Mouse (Mus musculus) embryonic stem cell, embryonic (primary cell): ENCODE results near the gene Sik1.

Source experiments
- CTCF ChIA-PET, 4 experiments: fragments of 300-600 bp in 2 of 4; fragments of 350-600 bp in 2 of 4; sonication (Branson Sonifier 250); formaldehyde crosslinking; loops; one replicate each; lab custom pipeline; 2022; ENCODE audit warnings: inconsistent platforms in 2 of 4; lab: Charles Lee
- POLR2A ChIA-PET, 4 experiments: fragments of 300-600 bp in 2 of 4; fragments of 350-600 bp in 2 of 4; sonication (Branson Sonifier 250); formaldehyde crosslinking; loops; one replicate each; lab custom pipeline; 2022; ENCODE audit warnings: antibody characterized with exemption in 4 of 4, inconsistent platforms in 1 of 4; lab: Charles Lee

The Sik1 gene

GRCm38 (mm10) chr17:31864666-31865450 lies 9.3 kb upstream of the Sik1 start:
- CTCF ChIA-PET: no interaction called here

GRCm38 (mm10) chr17:31863151-31863815 lies 7.7 kb upstream of the Sik1 start:
- ChIA-PET CTCF (no interaction called here), POLR2A (interaction anchor here in 2 of 4 experiments (0.6 to 1.3 kb wide), 4 partner anchors 14 to 178 kb away, joined by 3 to 5 read pairs (median 4); no protein-coding TSS in a partner anchor)

More at GRCm38 (mm10) chr17:31864666-31865450, 9.3 kb upstream of the Sik1 start:
- POLR2A ChIA-PET: interaction anchor here in 2 of 4 experiments (0.7 to 1.0 kb wide), 2 partner anchors 13 to 30 kb away, joined by 3 read pairs; no protein-coding TSS in a partner anchor

- POLR2A ChIA-PET: interaction anchor here in 2 of 4 experiments (0.6 to 1.3 kb wide), 4 partner anchors 12 to 96 kb away, joined by 3 to 4 read pairs (median 4); no protein-coding TSS in a partner anchor
- CTCF ChIA-PET: no interaction called here
Observed at GRCm38 (mm10) chr17:31862136-31862535, 6.5 kb upstream of the Sik1 start.

GRCm38 (mm10) chr17:31861661-31862060 lies 6.1 kb upstream of the Sik1 start:
- POLR2A ChIA-PET: interaction anchor here in 2 of 4 experiments (0.6 to 1.2 kb wide), 2 partner anchors 96 to 114 kb away, joined by 3 to 4 read pairs; no protein-coding TSS in a partner anchor
- CTCF ChIA-PET: no interaction called here

- ChIA-PET CTCF (interaction anchor here in 1 of 4 experiments (0.6 kb wide), 1 partner anchor 41 kb away, joined by 6 read pairs; no protein-coding TSS in a partner anchor), POLR2A (interaction anchor here in 3 of 4 experiments (0.8 to 1.5 kb wide), 5 partner anchors 8 to 168 kb away, joined by 3 to 6 read pairs (median 3); no protein-coding TSS in a partner anchor)
Observed at GRCm38 (mm10) chr17:31860856-31861255, 5.3 kb upstream of the Sik1 start.

- POLR2A ChIA-PET: interaction anchor here in 2 of 4 experiments (1.0 to 1.5 kb wide), 3 partner anchors 11 to 54 kb away, joined by 4 to 6 read pairs (median 5); no protein-coding TSS in a partner anchor
- CTCF ChIA-PET: interaction anchor here in 1 of 4 experiments (0.7 kb wide), 1 partner anchor 379 kb away, joined by 3 read pairs; no protein-coding TSS in a partner anchor
Observed at GRCm38 (mm10) chr17:31859367-31859766, 3.8 kb upstream of the Sik1 start.

GRCm38 (mm10) chr17:31858786-31859185 lies 3.2 kb upstream of the Sik1 start:
- POLR2A ChIA-PET: interaction anchor here in 2 of 4 experiments (1.0 to 1.5 kb wide), 3 partner anchors 11 to 53 kb away, joined by 4 to 6 read pairs (median 5); no protein-coding TSS in a partner anchor
- CTCF ChIA-PET: interaction anchor here in 1 of 4 experiments (0.7 kb wide), 1 partner anchor 379 kb away, joined by 3 read pairs; no protein-coding TSS in a partner anchor

- ChIA-PET POLR2A (interaction anchor here in 2 of 4 experiments (1.5 to 9.2 kb wide), 3 partner anchors 50 to 67 kb away, joined by 3 to 124 read pairs (median 5); no protein-coding TSS in a partner anchor), CTCF (interaction anchor here in 1 of 4 experiments (0.8 kb wide), 1 partner anchor 85 kb away, joined by 4 read pairs; no protein-coding TSS in a partner anchor)
Observed at GRCm38 (mm10) chr17:31857903-31858426, 2.4 kb upstream of the Sik1 start.

- POLR2A ChIA-PET: interaction anchor here in 3 of 4 experiments (0.7 to 12.6 kb wide), 9 partner anchors 20 to 164 kb away, joined by 3 to 222 read pairs (median 3); no protein-coding TSS in a partner anchor
- CTCF ChIA-PET: interaction anchor here in 1 of 4 experiments (1.0 kb wide), 1 partner anchor 12 kb away, joined by 4 read pairs; no protein-coding TSS in a partner anchor
Observed at GRCm38 (mm10) chr17:31857251-31857650, 1.6 kb upstream of the Sik1 start.

DNA sequence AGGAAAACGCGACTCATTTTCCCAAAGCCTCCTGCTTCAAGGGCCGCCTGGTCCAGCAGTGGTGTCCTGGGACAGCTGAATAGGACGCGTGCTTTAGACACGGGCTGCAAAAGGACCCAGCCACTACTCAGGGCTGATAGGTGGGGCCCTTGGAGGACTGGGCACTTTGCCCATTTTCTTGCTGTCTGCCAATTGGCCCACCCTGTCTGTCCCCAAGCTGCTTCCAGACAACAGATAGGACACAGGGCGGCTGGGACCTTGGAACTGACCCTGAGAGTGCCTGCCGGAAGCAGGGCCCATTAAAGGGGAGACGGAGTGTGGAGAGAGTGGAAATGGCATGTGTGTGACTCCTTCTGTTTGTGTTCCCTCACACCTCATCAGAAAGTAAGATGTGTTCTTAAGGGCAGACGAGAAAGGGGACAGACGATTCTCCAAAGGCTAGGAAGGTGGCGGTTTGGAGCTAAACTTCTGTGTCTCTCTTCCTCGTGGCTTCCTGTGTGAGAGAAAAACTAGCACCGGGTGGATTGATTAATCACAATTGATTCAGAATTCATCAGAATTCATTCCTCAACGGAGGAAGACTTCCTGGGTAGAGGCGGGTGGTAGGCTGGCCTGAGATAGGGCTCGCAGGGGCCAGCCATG lies 1.0 kb upstream of the Sik1 start:
- CTCF ChIA-PET: interaction anchor here in 3 of 4 experiments (0.6 to 1.1 kb wide), 7 partner anchors 11 to 1925 kb away, joined by 3 to 4 read pairs (median 4); partner anchors contain the start of gene Angptl4 (in 1 of the 3)
- POLR2A ChIA-PET: interaction anchor here in 3 of 4 experiments (0.7 to 12.6 kb wide), 10 partner anchors 19 to 164 kb away, joined by 3 to 222 read pairs (median 3); no protein-coding TSS in a partner anchor

DNA sequence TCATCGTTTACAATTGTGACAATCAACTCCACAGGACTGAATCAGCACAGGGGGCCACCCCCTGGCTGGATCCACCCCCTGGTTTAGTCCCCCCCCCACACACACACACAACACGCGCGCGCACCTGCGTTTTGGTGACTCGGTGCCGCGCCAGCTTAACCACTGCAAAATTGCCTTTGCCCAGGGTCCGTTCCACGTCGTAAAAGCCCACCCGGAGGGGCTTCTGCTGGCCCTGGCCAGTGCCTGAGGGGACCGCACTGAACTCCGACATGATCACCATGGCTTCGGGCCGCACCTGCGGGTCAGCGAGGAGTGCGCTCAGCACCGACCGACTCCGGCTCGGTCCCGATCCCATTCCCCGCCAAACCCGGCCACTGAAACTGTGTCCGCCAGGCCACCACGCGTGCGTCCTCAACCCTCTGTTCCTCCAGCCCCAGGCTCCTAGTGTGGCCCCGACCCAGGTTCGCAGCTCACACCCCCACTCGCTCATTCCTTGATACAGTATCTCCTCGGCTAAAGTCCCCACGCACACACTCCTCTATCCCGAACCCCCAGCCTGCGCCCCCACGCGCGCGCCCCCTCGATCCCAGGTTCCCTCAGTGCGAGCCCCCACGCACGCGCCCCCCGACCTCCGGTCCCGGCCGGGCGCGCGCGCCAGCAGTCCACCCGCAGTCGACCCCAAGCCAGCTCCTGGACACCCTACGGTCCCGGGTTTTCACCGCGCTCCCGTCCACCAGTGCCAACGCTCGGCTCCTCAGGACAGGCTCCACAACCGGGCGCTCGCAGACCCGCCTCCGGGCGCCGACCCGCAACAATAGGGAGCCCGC lies 621 bp downstream of the Sik1 start:
- ChIA-PET POLR2A (interaction anchor here in 3 of 4 experiments (0.5 to 12.6 kb wide), 34 partner anchors 18 to 1521 kb away, joined by 3 to 222 read pairs (median 4); no protein-coding TSS in a partner anchor), CTCF (no interaction called here)

- CTCF ChIA-PET: no interaction called here
- POLR2A ChIA-PET: interaction anchor here in 3 of 4 experiments (0.6 to 12.6 kb wide), 45 partner anchors 11 to 289 kb away, joined by 3 to 222 read pairs (median 4); partner anchors contain the start of gene Pknox1 (in 1 of the 3)
Observed at GRCm38 (mm10) chr17:31853448-31854188, 2.0 kb downstream of the Sik1 start.

DNA sequence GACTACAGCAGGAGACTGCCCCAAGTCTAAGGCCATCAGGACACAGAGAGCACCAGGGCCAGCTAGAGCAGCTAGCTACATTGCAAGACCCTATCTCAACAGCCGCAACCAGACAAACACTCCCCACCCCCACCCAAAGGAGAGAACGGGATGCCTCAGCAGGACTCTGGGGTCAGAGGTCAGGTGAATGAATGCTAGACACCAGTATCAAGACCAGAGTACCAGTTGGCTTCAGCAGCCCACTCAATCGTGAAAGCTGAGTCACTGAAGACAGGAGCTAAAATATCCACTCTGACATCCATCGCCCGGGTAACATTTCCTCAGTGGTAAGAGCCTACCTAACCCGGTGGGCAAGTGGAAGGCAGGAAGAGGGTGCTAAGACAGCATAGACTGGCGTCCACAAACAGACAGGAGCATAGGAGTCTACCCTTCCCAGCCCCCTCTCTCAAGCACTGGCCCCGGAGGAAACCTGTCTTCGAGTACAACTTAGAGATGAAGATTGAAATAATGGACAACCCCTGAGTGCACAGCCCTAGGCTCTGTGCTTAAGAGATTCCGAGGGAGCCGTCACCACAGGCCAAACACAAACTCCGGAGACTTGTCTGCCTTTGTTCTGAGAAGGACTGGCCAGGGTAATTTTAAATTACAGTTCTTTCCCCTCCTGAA lies 2.7 kb downstream of the Sik1 start:
- ChIA-PET POLR2A (interaction anchor here in 3 of 4 experiments (0.7 to 12.6 kb wide), 40 partner anchors 8 to 184 kb away, joined by 3 to 222 read pairs (median 4); no protein-coding TSS in a partner anchor), CTCF (no interaction called here)

DNA sequence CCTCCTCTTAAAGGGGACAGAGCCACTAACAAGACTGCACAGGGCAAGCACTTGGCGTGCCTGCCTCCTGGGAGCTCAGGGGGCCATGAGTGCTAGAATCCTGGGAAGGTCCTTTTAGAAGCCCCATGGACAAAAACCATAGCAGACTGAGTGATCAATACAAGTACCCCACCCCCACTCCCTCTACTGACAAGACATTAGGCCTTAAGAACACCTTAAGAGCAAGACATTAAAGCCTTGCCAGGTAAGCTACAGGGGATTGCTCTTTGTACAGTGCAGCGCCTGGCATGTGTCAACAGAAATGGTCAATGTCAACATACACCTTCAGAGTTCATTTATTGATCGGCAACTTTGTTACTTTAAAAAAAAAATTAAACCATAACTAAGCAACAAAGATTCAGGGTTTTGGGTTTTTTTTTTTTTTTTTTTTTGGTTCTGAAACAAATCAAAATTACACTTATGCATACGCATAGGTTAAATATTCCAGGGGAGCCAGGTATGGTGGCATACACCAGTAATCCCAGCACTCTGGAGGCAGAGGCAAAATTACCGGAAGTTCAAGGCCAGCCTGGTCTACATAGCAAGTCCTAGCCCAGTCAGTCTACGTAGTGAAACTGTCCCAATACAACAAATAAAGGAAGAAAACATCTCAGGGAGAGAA lies 3.7 kb downstream of the Sik1 start:
- CTCF ChIA-PET: interaction anchor here in 1 of 4 experiments (1.1 kb wide), 1 partner anchor 63 kb away, joined by 3 read pairs; no protein-coding TSS in a partner anchor
- POLR2A ChIA-PET: interaction anchor here in 3 of 4 experiments (0.7 to 12.6 kb wide), 22 partner anchors 9 to 502 kb away, joined by 3 to 222 read pairs (median 6); no protein-coding TSS in a partner anchor
